Mouse (Mus musculus): ENCODE data around the gene Lmx1a. TPM values are rescaled to one million over a fixed set of nuclear protein-coding genes. Genes with fewer than 3 reads are reported as not detected.

Gene Lmx1a
- polyA plus RNA-seq, 1 experiment, result not detected

DNA sequence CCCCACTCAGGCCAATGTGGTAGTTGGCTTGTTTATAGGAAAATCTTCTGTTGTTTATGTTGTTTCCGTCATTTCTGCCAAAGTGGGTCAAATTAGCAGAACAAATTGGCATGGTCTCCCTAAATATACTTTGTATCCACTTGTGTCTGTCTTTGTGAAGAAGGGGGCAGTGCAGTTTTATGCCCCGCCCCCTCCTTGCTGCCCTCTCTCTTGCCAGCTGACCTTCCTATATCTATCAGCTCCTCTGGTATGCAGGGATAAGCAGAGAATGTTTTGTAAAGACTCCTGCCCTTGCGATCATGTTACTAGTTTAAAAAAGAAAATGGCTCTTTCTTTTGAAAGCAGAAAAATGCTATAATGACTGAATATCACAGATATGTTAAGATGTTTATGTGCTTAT, 101.7 kb downstream of the Lmx1a start:
- Histone ChIP-seq H3K9me3 (ENCODE audit: control insufficient read depth, low read length) (peaks cover 2% of the 10 kb centered on the region; the same call in 1 of the 2 replicates), H3K27me3 (ENCODE audit: control insufficient read depth) (no peaks in the 10 kb centered on the region), H3K36me3 (ENCODE audit: control insufficient read depth) (no peaks in the 10 kb centered on the region), H3K4me3 (replicated peaks) (no peak overlapping the region), H3K4me1 (ENCODE audit: control insufficient read depth) (no peaks in the 10 kb centered on the region)
- no peak for TF ChIP-seq TAL1 (IDR thresholded peaks at IDR 0.05; ENCODE audit: low read length)
- no peak for TF ChIP-seq GATA1 (IDR thresholded peaks at IDR 0.05; ENCODE audit: low read length)

DNA sequence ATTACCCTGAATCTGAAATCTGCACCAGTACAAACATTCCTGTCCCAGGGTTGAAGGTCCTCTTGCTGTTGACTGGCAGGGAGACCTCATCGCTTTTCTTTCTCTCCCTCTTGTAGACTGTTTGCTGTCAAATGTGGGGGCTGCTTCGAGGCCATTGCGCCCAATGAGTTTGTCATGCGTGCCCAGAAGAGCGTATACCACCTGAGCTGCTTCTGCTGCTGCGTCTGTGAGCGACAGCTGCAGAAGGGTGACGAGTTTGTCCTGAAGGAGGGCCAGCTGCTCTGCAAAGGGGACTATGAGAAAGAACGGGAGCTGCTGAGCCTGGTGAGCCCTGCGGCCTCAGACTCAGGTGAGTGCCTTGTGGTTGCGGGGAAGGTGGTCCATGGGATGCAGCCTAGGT, 102.2 kb downstream of the Lmx1a start:
- Histone ChIP-seq H3K27me3 (ENCODE audit: control insufficient read depth) (no peaks in the 10 kb centered on the region), H3K9me3 (ENCODE audit: control insufficient read depth, low read length) (peaks cover 2% of the 10 kb centered on the region; the same call in 1 of the 2 replicates), H3K36me3 (ENCODE audit: control insufficient read depth) (no peaks in the 10 kb centered on the region), H3K4me3 (replicated peaks) (no peak overlapping the region), H3K4me1 (ENCODE audit: control insufficient read depth) (no peaks in the 10 kb centered on the region)
- TF ChIP-seq GATA1 (IDR thresholded peaks at IDR 0.05; ENCODE audit: low read length), result no peak

DNA sequence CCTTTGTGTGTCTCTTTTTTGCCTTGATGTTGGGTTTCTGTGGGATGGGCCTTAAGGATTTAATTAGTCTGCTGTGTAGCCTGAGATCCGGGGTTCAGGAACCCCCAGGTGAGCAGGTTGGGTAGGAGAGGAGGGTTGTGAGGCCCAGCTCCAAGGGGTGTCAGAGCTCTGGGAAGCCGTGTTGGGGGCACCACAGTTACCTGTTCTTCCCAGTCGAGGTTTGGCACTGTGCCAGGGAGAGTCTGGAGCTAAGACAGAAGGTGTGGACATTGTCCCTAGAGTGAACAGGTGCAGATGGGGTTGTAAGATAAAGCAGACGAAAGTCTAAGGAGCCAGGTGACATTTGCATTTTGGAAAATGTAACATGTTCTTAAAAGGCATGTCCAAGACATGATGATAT, 112.9 kb downstream of the Lmx1a start:
- H3K9me3 ChIP-seq (ENCODE audit: control insufficient read depth, low read length), result no peaks in the 10 kb centered on the region
- TF ChIP-seq GATA1 (IDR thresholded peaks at IDR 0.05; ENCODE audit: low read length), result no peak
- no peak for TF ChIP-seq TAL1 (IDR thresholded peaks at IDR 0.05; ENCODE audit: low read length)
- H3K27me3 ChIP-seq (ENCODE audit: control insufficient read depth), result peaks cover 35% of the 10 kb centered on the region
- H3K4me1 ChIP-seq (ENCODE audit: control insufficient read depth), result no peaks in the 10 kb centered on the region
- H3K4me3 ChIP-seq (replicated peaks), result no peak overlapping the region
- H3K36me3 ChIP-seq (ENCODE audit: control insufficient read depth), result no peaks in the 10 kb centered on the region

DNA sequence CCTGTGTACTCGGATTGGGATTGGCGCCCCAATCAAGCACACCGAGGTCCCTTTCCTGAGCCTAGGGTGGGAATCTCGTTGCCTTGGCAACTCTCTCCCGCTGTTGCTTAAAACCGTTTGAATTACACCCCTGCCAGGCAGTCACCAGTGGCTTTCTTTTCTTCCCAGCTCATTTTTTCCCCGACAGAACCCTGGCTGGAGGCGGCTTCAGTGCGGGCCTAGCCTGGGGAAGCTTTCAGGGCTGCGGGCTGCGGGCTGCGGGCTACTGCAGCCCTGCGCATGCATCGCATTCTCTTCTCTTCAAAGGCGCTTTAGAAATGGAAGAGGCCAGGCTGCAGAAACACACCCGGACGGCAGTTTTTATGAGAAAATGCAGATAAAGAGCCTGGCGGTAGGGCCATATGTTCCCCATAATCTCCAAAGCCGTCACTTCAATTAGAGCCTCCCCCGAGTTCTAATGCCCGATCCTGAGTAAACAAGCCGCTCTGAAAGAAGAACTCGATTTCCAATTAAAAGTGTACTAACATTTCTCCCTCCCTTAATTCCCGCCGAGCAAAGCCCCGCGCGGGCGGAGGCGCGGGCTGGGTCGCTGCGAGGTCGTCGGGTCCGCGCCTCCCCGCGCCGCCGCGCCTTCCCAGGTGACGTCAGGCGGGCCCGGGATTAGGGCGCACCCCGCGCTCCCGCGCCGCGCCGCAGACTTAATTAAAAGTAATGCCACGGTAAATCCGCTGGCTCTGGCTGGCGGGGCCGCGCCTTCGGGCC, 113.7 kb downstream of the Lmx1a start:
- H3K27me3 ChIP-seq (ENCODE audit: control insufficient read depth), result peaks cover 35% of the 10 kb centered on the region
- H3K4me1 ChIP-seq (ENCODE audit: control insufficient read depth), result no peaks in the 10 kb centered on the region
- no peak overlapping the region for H3K4me3 ChIP-seq (replicated peaks)
- no peaks in the 10 kb centered on the region for H3K9me3 ChIP-seq (ENCODE audit: control insufficient read depth, low read length)
- H3K36me3 ChIP-seq (ENCODE audit: control insufficient read depth), result no peaks in the 10 kb centered on the region
- TF ChIP-seq TAL1 (IDR thresholded peaks at IDR 0.05; ENCODE audit: low read length) (no peak), GATA1 (IDR thresholded peaks at IDR 0.05; ENCODE audit: low read length) (no peak)

DNA sequence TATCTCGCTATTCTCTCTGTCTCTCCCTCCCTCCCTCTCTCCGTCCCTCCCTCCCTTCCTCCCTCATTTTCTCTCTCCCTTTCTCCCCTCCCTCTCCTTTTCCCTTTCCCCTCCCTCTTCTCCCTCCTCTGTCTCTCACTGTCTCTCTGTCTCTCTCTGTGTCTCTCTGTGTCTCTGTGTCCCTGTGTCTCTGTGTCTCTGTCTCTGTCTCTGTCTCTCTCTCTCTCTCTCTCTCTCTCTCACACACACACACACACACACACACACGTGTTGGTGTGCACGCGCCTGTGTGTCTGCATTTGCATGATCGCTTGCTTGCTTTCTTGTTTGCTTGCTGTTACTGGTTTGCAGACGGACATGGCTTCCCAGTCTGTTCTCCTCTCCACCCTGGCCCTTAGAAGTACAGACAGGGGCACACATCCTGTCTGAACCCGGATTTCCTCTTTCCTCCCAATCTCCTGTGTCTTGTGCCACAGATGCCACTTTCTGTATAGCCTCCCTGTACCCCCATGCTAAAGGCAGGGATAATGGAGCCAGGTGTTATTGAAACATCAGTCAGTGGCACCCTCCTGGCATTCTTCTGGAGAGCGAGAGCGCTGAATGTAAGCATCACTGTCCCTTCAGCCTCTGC, 114.4 kb downstream of the Lmx1a start:
- H3K9me3 ChIP-seq (ENCODE audit: control insufficient read depth, low read length), result no peaks in the 10 kb centered on the region
- H3K36me3 ChIP-seq (ENCODE audit: control insufficient read depth), result no peaks in the 10 kb centered on the region
- no peaks in the 10 kb centered on the region for H3K4me1 ChIP-seq (ENCODE audit: control insufficient read depth)
- no peak overlapping the region for H3K4me3 ChIP-seq (replicated peaks)
- no peak for TF ChIP-seq TAL1 (IDR thresholded peaks at IDR 0.05; ENCODE audit: low read length)
- H3K27me3 ChIP-seq (ENCODE audit: control insufficient read depth), result peaks cover 35% of the 10 kb centered on the region

DNA sequence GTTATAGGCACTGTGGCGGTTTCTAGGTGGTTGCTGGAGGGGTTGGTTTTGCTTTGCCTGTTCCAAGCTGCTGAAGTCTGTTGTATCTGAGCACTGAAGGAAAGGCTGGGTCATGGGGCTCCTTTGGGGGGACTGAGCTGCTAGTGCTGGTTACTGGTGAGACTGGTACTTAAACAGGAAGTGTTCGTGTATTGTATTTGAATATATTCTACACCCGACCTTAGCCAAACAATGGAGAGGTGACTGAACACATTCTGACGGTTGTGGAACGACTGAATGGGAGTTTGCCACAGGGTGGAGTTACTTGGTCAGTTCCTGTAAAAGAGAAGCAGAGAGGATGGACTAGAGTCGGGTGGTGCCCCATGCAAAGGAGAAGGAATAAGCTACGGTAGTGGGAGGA, 115.8 kb downstream of the Lmx1a start:
- no peaks in the 10 kb centered on the region for H3K36me3 ChIP-seq (ENCODE audit: control insufficient read depth)
- no peak overlapping the region for H3K4me3 ChIP-seq (replicated peaks)
- H3K9me3 ChIP-seq (ENCODE audit: control insufficient read depth, low read length), result no peaks in the 10 kb centered on the region
- TF ChIP-seq TAL1 (IDR thresholded peaks at IDR 0.05; ENCODE audit: low read length) (no peak), GATA1 (IDR thresholded peaks at IDR 0.05; ENCODE audit: low read length) (no peak)
- H3K4me1 ChIP-seq (ENCODE audit: control insufficient read depth), result no peaks in the 10 kb centered on the region
- H3K27me3 ChIP-seq (ENCODE audit: control insufficient read depth), result peaks cover 35% of the 10 kb centered on the region

DNA sequence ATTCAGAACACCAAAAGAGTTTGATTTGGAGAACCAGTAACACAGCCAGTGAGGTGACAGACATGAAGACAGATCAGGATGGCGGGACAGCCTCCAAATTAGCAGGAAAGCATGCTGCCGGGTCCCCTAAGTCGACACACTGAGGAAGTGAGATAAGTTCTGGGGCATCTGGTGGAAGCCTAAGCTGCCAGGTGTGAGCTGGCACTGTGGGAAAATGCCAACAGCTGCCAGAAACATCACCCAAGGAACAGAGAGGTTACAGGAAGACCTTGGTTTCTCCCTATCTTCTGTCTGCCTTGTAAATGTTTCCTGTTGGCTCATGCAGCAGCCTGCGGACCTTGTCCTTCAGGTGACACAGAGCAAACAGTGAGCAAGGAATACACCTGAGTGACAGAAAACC, 122.1 kb downstream of the Lmx1a start:
- no peak for TF ChIP-seq TAL1 (IDR thresholded peaks at IDR 0.05; ENCODE audit: low read length)
- TF ChIP-seq GATA1 (IDR thresholded peaks at IDR 0.05; ENCODE audit: low read length), result no peak
- H3K4me3 ChIP-seq (replicated peaks), result no peak overlapping the region

DNA sequence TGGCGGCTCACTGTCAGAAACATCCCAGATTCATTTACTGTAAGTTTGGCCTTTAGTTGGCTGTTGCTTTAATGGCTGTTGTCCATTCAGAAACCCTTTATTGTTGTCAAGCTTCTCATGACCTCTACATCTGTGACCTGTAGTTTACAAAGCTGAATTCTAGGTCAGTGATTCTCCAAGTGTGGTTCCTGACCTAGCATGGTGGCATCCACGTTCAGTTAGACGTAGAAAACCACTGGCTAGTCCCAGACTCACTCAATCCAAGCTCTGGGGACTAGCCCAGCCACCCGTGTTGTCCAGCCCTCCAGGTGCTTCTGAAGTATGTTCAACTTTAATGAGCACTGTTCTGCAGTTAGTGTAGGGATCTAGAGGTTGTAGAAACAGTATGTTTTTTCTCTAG, 126.1 kb downstream of the Lmx1a start:
- H3K4me3 ChIP-seq (replicated peaks), result no peak overlapping the region
- TF ChIP-seq TAL1 (IDR thresholded peaks at IDR 0.05; ENCODE audit: low read length), result no peak
- TF ChIP-seq GATA1 (IDR thresholded peaks at IDR 0.05; ENCODE audit: low read length), result no peak
- no peaks in the 10 kb centered on the region for H3K36me3 ChIP-seq (ENCODE audit: control insufficient read depth)
- H3K4me1 ChIP-seq (ENCODE audit: control insufficient read depth), result no peaks in the 10 kb centered on the region
- no peaks in the 10 kb centered on the region for H3K27me3 ChIP-seq (ENCODE audit: control insufficient read depth)
- H3K9me3 ChIP-seq (ENCODE audit: control insufficient read depth, low read length), result no peaks in the 10 kb centered on the region

More for the DNA sequence above, 122.1 kb downstream of the Lmx1a start:
- H3K36me3 ChIP-seq (ENCODE audit: control insufficient read depth), result no peaks in the 10 kb centered on the region
- peaks cover under 1% of the 10 kb centered on the region; the same call in 1 of the 2 replicates for H3K27me3 ChIP-seq (ENCODE audit: control insufficient read depth)
- no peaks in the 10 kb centered on the region for H3K4me1 ChIP-seq (ENCODE audit: control insufficient read depth)
- H3K9me3 ChIP-seq (ENCODE audit: control insufficient read depth, low read length), result no peaks in the 10 kb centered on the region

DNA sequence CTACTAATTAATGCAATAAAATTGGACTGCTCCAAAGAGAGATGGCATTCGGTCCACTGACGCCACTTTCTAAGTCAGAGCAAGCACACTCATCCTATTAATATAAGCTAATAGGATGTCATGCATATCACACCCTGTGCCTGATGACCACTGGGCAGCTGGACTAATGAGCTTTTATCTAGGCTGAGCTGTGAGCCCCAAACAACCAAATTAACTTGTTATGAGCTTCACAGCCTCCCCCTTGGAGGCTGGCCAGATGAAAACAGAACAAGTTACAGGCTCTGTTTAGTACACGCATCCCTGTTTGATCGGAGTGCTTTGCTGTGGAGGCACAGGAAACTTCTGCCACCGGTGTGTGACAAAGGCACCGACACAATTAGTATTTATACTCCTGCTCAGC, 128.0 kb downstream of the Lmx1a start:
- TF ChIP-seq GATA1 (IDR thresholded peaks at IDR 0.05; ENCODE audit: low read length) (no peak), TAL1 (IDR thresholded peaks at IDR 0.05; ENCODE audit: low read length) (no peak)
- H3K27me3 ChIP-seq (ENCODE audit: control insufficient read depth), result no peaks in the 10 kb centered on the region
- no peaks in the 10 kb centered on the region for H3K9me3 ChIP-seq (ENCODE audit: control insufficient read depth, low read length)
- H3K4me1 ChIP-seq (ENCODE audit: control insufficient read depth), result no peaks in the 10 kb centered on the region
- H3K4me3 ChIP-seq (replicated peaks), result no peak overlapping the region
- no peaks in the 10 kb centered on the region for H3K36me3 ChIP-seq (ENCODE audit: control insufficient read depth)
